Mouse (Mus musculus): ENCODE results near the gene Folr1.

GRCm38 (mm10) chr7:101866491-101867265 lies 3.9 kb downstream of the Folr1 start:
- TF ChIP-seq FLI1 (IDR thresholded peaks at IDR 0.05; ENCODE audit: low read length) (no peak), GATA1 (IDR thresholded peaks at IDR 0.05; ENCODE audit: borderline replicate concordance, low read length) (no peak)
